Mouse (Mus musculus): ENCODE data around the gene Ets1.

The Ets1 gene

GRCm38 (mm10) chr9:32787615-32788014 lies 151.6 kb downstream of the Ets1 start:
- no peak for DNase-seq

DNA sequence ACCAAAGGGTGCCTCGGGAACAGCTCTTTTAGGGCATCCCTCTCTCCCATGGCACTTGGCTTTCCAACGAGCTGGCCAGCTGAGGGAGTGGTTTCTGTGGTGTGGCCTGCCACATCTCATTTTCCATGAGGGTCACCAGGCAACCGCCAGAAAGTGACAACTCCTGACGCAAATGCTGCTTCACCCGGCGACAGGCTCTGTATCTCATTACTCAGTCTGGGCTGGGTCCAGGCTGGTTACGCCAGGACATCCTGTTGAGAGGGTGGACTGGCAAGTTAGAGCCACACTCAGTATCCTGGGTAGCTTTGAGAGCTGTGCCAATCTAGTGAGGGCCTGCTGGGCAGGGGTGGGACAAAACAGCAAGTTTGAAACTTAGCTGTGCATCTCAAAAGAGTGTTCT lies 153.3 kb downstream of the Ets1 start:
- DNase-seq, result no peak

- no peak for DNase-seq
Measured at GRCm38 (mm10) chr9:32791699-32792098, 155.7 kb downstream of the Ets1 start.

DNA sequence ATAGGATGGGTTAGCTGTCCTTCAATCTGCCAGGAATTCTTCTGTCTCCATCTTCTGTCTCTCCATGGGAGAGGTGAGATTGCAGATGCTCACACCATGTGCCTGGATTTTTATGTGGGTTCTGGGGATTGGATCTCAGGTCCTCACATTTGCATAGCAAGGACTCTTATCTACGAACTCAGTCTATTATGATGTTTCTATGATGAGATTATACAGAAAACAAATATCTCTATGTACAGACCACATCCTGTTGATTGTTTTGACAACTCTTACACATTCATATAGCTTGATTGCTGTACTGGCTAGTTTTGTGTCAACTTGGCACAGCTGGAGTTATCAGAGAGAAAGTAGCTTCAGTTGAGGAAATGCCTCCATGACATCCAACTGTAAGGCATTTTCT lies 162.2 kb downstream of the Ets1 start:
- no peak for DNase-seq

GRCm38 (mm10) chr9:32806106-32806505 lies 170.1 kb downstream of the Ets1 start:
- no peak for DNase-seq
